In genomic region chr11:26708636-26709035, GRCm38 (mm10) we compare ENCODE assay signal across 24 mouse cellular contexts.
DNase-seq lines count a peak whose midpoint lies in the region; ATAC-seq and TF ChIP-seq lines count a peak whose summit lies in the region.
"Had no signal": no experiment of that assay in that cellular context is flagged by ENCODE, and none has a peak within 500 bp of the region (broad histone marks: within the 10 kb centered on the region; RNA-seq: fewer than 3 reads in every experiment).

No protein-coding gene starts in this region.

- no peak overlapping the region for H3K9ac ChIP-seq in forebrain, embryonic 14.5 days (ENCODE audit: low read length)
- no peak overlapping the region for H3K9ac ChIP-seq in forebrain, embryonic 15.5 days (replicated peaks)
- no peak overlapping the region for H3K9ac ChIP-seq in kidney, postnatal 0 days (ENCODE audit: low read depth, low read length)
- H3K9ac ChIP-seq in lung, postnatal 0 days (replicated peaks; ENCODE audit: low read depth): no peak overlapping the region
- H3K9ac ChIP-seq in hindbrain, embryonic 12.5 days: no peak overlapping the region

- TF ChIP-seq CTCF in kidney, postnatal 0 days (IDR thresholded peaks at IDR 0.05; ENCODE audit: low read depth): no peak
- no peak for TF ChIP-seq CTCF in brain, embryonic 14.5 days (IDR thresholded peaks at IDR 0.05; ENCODE audit: borderline replicate concordance, extremely low read depth, insufficient read depth, insufficient read length)
- TF ChIP-seq CTCF in lung, postnatal 0 days (IDR thresholded peaks at IDR 0.05): no peak

- WGBS in forebrain, embryonic 14.5 days: 43% methylated on average over 2 of the region's 2 CpGs
- 42% methylated on average over 2 of the region's 2 CpGs for WGBS in forebrain, embryonic 15.5 days
- WGBS in kidney, postnatal 0 days: 38% methylated on average over 2 of the region's 2 CpGs
- WGBS in lung, postnatal 0 days: 35% methylated on average over 2 of the region's 2 CpGs
- WGBS in hindbrain, embryonic 12.5 days: 67% methylated on average over 2 of the region's 2 CpGs

- no peaks in the 10 kb centered on the region for H3K27me3 ChIP-seq in forebrain, embryonic 14.5 days (replicated peaks; ENCODE audit: control insufficient read depth, insufficient read depth, low read length)
- no peaks in the 10 kb centered on the region for H3K27me3 ChIP-seq in forebrain, embryonic 15.5 days
- no peaks in the 10 kb centered on the region for H3K27me3 ChIP-seq in kidney, postnatal 0 days (ENCODE audit: insufficient read depth, low read length)
- no peaks in the 10 kb centered on the region for H3K27me3 ChIP-seq in lung, postnatal 0 days (replicated peaks; ENCODE audit: insufficient read depth, low read length)
- H3K27me3 ChIP-seq in hindbrain, embryonic 12.5 days: no peaks in the 10 kb centered on the region
- H3K27me3 ChIP-seq: CH12.LX, Patski had no signal

- no peak overlapping the region for H3K4me2 ChIP-seq in forebrain, embryonic 14.5 days (ENCODE audit: low read length)
- H3K4me2 ChIP-seq in forebrain, embryonic 15.5 days (replicated peaks): no peak overlapping the region
- no peak overlapping the region for H3K4me2 ChIP-seq in kidney, postnatal 0 days (ENCODE audit: low read length)
- H3K4me2 ChIP-seq in lung, postnatal 0 days (replicated peaks; ENCODE audit: low read depth, low read length): no peak overlapping the region
- no peak overlapping the region for H3K4me2 ChIP-seq in hindbrain, embryonic 12.5 days (replicated peaks)

- H3K4me3 ChIP-seq in forebrain, embryonic 14.5 days (ENCODE audit: low read depth, low read length): no peak overlapping the region
- no peak overlapping the region for H3K4me3 ChIP-seq in forebrain, embryonic 15.5 days
- no peak overlapping the region for H3K4me3 ChIP-seq in kidney, postnatal 0 days (replicated peaks; ENCODE audit: low read depth, low read length)
- H3K4me3 ChIP-seq in lung, postnatal 0 days (ENCODE audit: low read depth, low read length): no peak overlapping the region
- no peak overlapping the region for H3K4me3 ChIP-seq in hindbrain, embryonic 12.5 days

- no peaks in the 10 kb centered on the region for H3K9me3 ChIP-seq in forebrain, embryonic 14.5 days (replicated peaks; ENCODE audit: control insufficient read depth, low read length)
- H3K9me3 ChIP-seq in forebrain, embryonic 15.5 days: no peaks in the 10 kb centered on the region
- H3K9me3 ChIP-seq in kidney, postnatal 0 days (replicated peaks; ENCODE audit: low read length): no peaks in the 10 kb centered on the region
- H3K9me3 ChIP-seq in lung, postnatal 0 days (ENCODE audit: low read length): no peaks in the 10 kb centered on the region
- no peaks in the 10 kb centered on the region for H3K9me3 ChIP-seq in hindbrain, embryonic 12.5 days (replicated peaks)
- H3K9me3 ChIP-seq: G1E had no signal

- no peak overlapping the region for H3K27ac ChIP-seq in forebrain, embryonic 14.5 days (ENCODE audit: low read depth, low read length)
- H3K27ac ChIP-seq in forebrain, embryonic 15.5 days (replicated peaks): no peak overlapping the region
- no peak overlapping the region for H3K27ac ChIP-seq in kidney, postnatal 0 days
- no peak overlapping the region for H3K27ac ChIP-seq in lung, postnatal 0 days (ENCODE audit: low read length)
- no peak overlapping the region for H3K27ac ChIP-seq in hindbrain, embryonic 12.5 days

- no peak for TF ChIP-seq EP300 in lung, postnatal 0 days (IDR thresholded peaks at IDR 0.05)

- no peaks in the 10 kb centered on the region for H3K36me3 ChIP-seq in forebrain, embryonic 14.5 days (ENCODE audit: control insufficient read depth, insufficient read depth, low read length)
- no peaks in the 10 kb centered on the region for H3K36me3 ChIP-seq in forebrain, embryonic 15.5 days
- H3K36me3 ChIP-seq in kidney, postnatal 0 days (ENCODE audit: insufficient read depth, low read length): no peaks in the 10 kb centered on the region
- no peaks in the 10 kb centered on the region for H3K36me3 ChIP-seq in lung, postnatal 0 days (ENCODE audit: insufficient read depth, low read length)
- no peaks in the 10 kb centered on the region for H3K36me3 ChIP-seq in hindbrain, embryonic 12.5 days
- H3K36me3 ChIP-seq: G1E had no signal

- no peak for TF ChIP-seq POLR2A in brain, embryonic 14.5 days (IDR thresholded peaks at IDR 0.05; ENCODE audit: borderline replicate concordance, extremely low read depth, insufficient read depth, insufficient read length, poor library complexity, severe bottlenecking)

- DNase-seq in forebrain, embryonic 14.5 days (ENCODE audit: low spot score): peak; percentile 53
- DNase-seq in kidney, postnatal 0 days (ENCODE audit: low spot score): peak; percentile 12
- DNase-seq in kidney, adult 18-20 months: no peak
- peak; percentile 4 for DNase-seq in Muller cell, postnatal 12 days (ENCODE audit: inconsistent ontology term)
- peak; percentile 60 for DNase-seq in brain, embryonic 14.5 days (ENCODE audit: low read depth)
- DNase-seq in lung, postnatal 0 days (ENCODE audit: low spot score): no peak
- DNase-seq: adrenal gland, adult 2 months; adrenal gland, adult 8-10 months; adrenal gland, postnatal 10 days; adrenal gland, postnatal 14 days; adrenal gland, postnatal 25 days; adrenal gland, postnatal 36 days; B cell, adult 2 months; cerebellum, adult 11 months; cerebellum, adult 11-12 months; cerebellum, adult 18-20 months; cerebellum, adult 2 months had no signal

- no peaks in the 10 kb centered on the region for H3K4me1 ChIP-seq in forebrain, embryonic 14.5 days (ENCODE audit: control insufficient read depth, insufficient read depth, low read length)
- no peaks in the 10 kb centered on the region for H3K4me1 ChIP-seq in forebrain, embryonic 15.5 days
- H3K4me1 ChIP-seq in kidney, postnatal 0 days (replicated peaks; ENCODE audit: insufficient read depth, low read length): no peaks in the 10 kb centered on the region
- no peaks in the 10 kb centered on the region for H3K4me1 ChIP-seq in lung, postnatal 0 days (ENCODE audit: insufficient read depth, low read depth, low read length)
- H3K4me1 ChIP-seq in hindbrain, embryonic 12.5 days: no peaks in the 10 kb centered on the region

- ATAC-seq in forebrain, embryonic 14.5 days: peak; percentile 32; the same call in 1 of the 2 replicates
- ATAC-seq in forebrain, embryonic 15.5 days (replicated peaks): no peak
- no peak for ATAC-seq in kidney, postnatal 0 days (replicated peaks; ENCODE audit: low FRiP score, low read depth)
- no peak for ATAC-seq in lung, postnatal 0 days
- ATAC-seq in hindbrain, embryonic 12.5 days (ENCODE audit: low FRiP score): no peak
- ATAC-seq: activated CD4-positive, CD25-positive, alpha-beta regulatory T cell, adult 4 months; CD4-positive, CD25-positive, alpha-beta regulatory T cell, adult 4 months; Patski had no signal

Comparison
In these comparisons a context has a peak if more than half of its experiments do, and no peak if none do; other contexts are left out.
1. DNase-seq: peak in forebrain, embryonic 14.5 days (single experiment), kidney, postnatal 0 days (single experiment), Muller cell, postnatal 12 days (single experiment) and brain, embryonic 14.5 days (single experiment); none in kidney, adult 18-20 months (single experiment) and lung, postnatal 0 days (single experiment).